Mouse (Mus musculus) ES-E14 (cell line): ENCODE results near the gene Rbfox2.

Source experiments
- MAFK ChIP-seq: IDR thresholded peaks from 2 replicates; pipeline ENCODE4 v1.6.1; 2014; ENCODE audit warnings: mild to moderate bottlenecking, low read depth, low read length, inconsistent platforms; ENCODE audit not compliant: insufficient read depth
- ZNF384 ChIP-seq: IDR thresholded peaks from 2 replicates; pipeline ENCODE4 v1.6.1; 2012; ENCODE audit warnings: low read depth, low read length, inconsistent platforms

DNA sequence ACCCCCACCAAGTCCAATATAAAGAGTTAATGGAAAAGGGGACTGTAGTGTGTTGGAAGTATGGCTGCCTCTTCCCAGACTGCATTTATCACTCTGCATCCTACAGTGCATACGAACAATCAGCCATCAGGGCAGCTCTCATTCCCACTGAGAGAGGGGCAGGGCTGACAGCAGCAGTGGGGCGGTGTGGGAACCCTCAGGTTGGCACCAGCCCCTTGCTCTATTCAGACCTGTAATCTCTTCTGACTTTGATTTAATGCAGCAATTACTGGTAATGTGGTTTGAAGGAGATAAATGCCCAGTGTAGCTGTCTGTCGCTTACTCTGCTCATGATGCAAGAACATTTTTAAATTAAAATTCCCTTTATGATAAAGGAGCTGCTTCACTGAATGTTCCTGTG lies 134.4 kb downstream of the Rbfox2 start:
- TF ChIP-seq MAFK (no peak), ZNF384 (no peak)
